Mouse (Mus musculus) B cell, adult 62 days (primary cell): ENCODE results near the gene Coa5. TPM values are rescaled to one million over a fixed set of nuclear protein-coding genes. Genes with fewer than 3 reads are reported as not detected.

Source experiments
- total RNA-seq: library from RNA; stranded (reverse); gene quantifications from 4 replicates; pipeline ENCODE4 v1.2.4, GENCODE M21; 2023

The Coa5 gene
- 36.3 to 36.8 TPM (median 36.6 TPM) in 4 replicates for total RNA-seq

GRCm38 (mm10) chr1:37429366-37430296, at the start of gene Coa5, which contains the start of gene Unc50:
Coa5 (minus strand) TSS chr1:37430103.
Unc50 (plus strand) TSS chr1:37430139.

Other genes starting within 250 kb of the Coa5 start
- not detected in 4 replicates for gene Cnga3, start 215.7 kb downstream of the Coa5 start, total RNA-seq
- 28.8 to 32.3 TPM (median 30.6 TPM) in 4 replicates for gene Inpp4a, start 130.2 kb downstream of the Coa5 start, total RNA-seq
- gene Unc50, start within 50 bp of the Coa5 start, total RNA-seq = 37.7 to 46.3 TPM (median 42.4 TPM) in 4 replicates
- 63.0 to 75.9 TPM (median 68.1 TPM) in 4 replicates for gene Mgat4a, start 110.9 kb upstream of the Coa5 start, total RNA-seq